Mouse (Mus musculus) kidney, adult 2 months (tissue): ENCODE results near the gene Kif1b.

Source experiments
- CTCF ChIP-seq: fragments of 200-500 bp; conservative IDR thresholded peaks from 2 replicates; pipeline ENCODE4 v1.5.1; 2011; ENCODE audit warnings: low read depth, mild to moderate bottlenecking, control low read depth, low read length, moderate library complexity, mixed read lengths; ENCODE audit not compliant: insufficient read depth, insufficient read length
- POLR2A ChIP-seq: fragments of 200-500 bp; IDR thresholded peaks from one replicate; pipeline ENCODE4 v1.6.1; 2011; ENCODE audit warnings: low read depth, low read length, control low read depth

GRCm38 (mm10) chr4:149170394-149170931, 137.0 kb downstream of the Kif1b start:
- TF ChIP-seq CTCF (no peak), POLR2A (no peak)
